Mouse (Mus musculus): ENCODE measurements around the gene Gm48552. TPM values are rescaled to one million over a fixed set of nuclear protein-coding genes. Genes with fewer than 3 reads are reported as not detected.

The Gm48552 gene
- polyA plus RNA-seq, 1 experiment from 2014 or later: 0.61 TPM

GRCm38 (mm10) chr10:81349146-81349545 lies 39.7 kb upstream of the Gm48552 start:
- peak overlapping the region; percentile 73 for H3K4me2 ChIP-seq (replicated peaks; ENCODE audit: low read depth, low read length)
- 7% methylated on average over 12 of the region's 12 CpGs for WGBS
- peak overlapping the region; percentile 74 for H3K4me3 ChIP-seq (ENCODE audit: low read length)
- no peaks in the 10 kb centered on the region for H3K9me3 ChIP-seq (ENCODE audit: control insufficient read depth, low read length)
- H3K27ac ChIP-seq (ENCODE audit: low read depth, low read length): no peak overlapping the region; the same call in 1 of the 2 replicates
- H3K9ac ChIP-seq (ENCODE audit: low read depth, low read length): peak overlapping the region; percentile 88; the same call in 1 of the 2 replicates
- peaks cover 16% of the 10 kb centered on the region for H3K4me1 ChIP-seq (ENCODE audit: control insufficient read depth, insufficient read depth, low read length)
- no peaks in the 10 kb centered on the region for H3K27me3 ChIP-seq (ENCODE audit: control insufficient read depth, insufficient read depth, low read length)
- ATAC-seq (ENCODE audit: low FRiP score, low TSS enrichment): no peak
- peaks cover 13% of the 10 kb centered on the region; the same call in 1 of the 2 replicates for H3K36me3 ChIP-seq (ENCODE audit: control insufficient read depth, insufficient read depth, low read length)

- Histone ChIP-seq H3K4me1 (ENCODE audit: control insufficient read depth, insufficient read depth, low read length) (peaks cover 16% of the 10 kb centered on the region), H3K9ac (ENCODE audit: low read depth, low read length) (peak overlapping the region; percentile 88), H3K36me3 (ENCODE audit: control insufficient read depth, insufficient read depth, low read length) (peaks cover 13% of the 10 kb centered on the region; the same call in 1 of the 2 replicates), H3K27me3 (ENCODE audit: control insufficient read depth, insufficient read depth, low read length) (no peaks in the 10 kb centered on the region), H3K27ac (ENCODE audit: low read depth, low read length) (peak overlapping the region; percentile 69; the same call in 1 of the 2 replicates), H3K4me3 (ENCODE audit: low read length) (peak overlapping the region; percentile 74), H3K4me2 (replicated peaks; ENCODE audit: low read depth, low read length) (peak overlapping the region; percentile 73), H3K9me3 (ENCODE audit: control insufficient read depth, low read length) (no peaks in the 10 kb centered on the region)
- WGBS: 2% methylated on average over 15 of the region's 29 CpGs
- ATAC-seq (ENCODE audit: low FRiP score, low TSS enrichment): peak; percentile 5
Measured at GRCm38 (mm10) chr10:81349961-81350350, 38.8 kb upstream of the Gm48552 start.

- H3K9ac ChIP-seq (ENCODE audit: low read depth, low read length): peak within 1 kb of the TSS; percentile 88
- no peaks in the 10 kb centered on the region for H3K9me3 ChIP-seq (ENCODE audit: control insufficient read depth, low read length)
- peak within 1 kb of the TSS; percentile 74 for H3K4me3 ChIP-seq (ENCODE audit: low read length)
- peaks cover 16% of the 10 kb centered on the region for H3K4me1 ChIP-seq (ENCODE audit: control insufficient read depth, insufficient read depth, low read length)
- WGBS: under 1% methylated on average over 46 of the region's 54 CpGs
- peak; percentile 94 for ATAC-seq (ENCODE audit: low FRiP score, low TSS enrichment)
- H3K27ac ChIP-seq (ENCODE audit: low read depth, low read length): peak within 1 kb of the TSS; percentile 69; the same call in 1 of the 2 replicates
- peak within 1 kb of the TSS; percentile 73 for H3K4me2 ChIP-seq (replicated peaks; ENCODE audit: low read depth, low read length)
- no peaks in the 10 kb centered on the region for H3K27me3 ChIP-seq (ENCODE audit: control insufficient read depth, insufficient read depth, low read length)
- peaks cover 13% of the 10 kb centered on the region; the same call in 1 of the 2 replicates for H3K36me3 ChIP-seq (ENCODE audit: control insufficient read depth, insufficient read depth, low read length)
Measured at GRCm38 (mm10) chr10:81350351-81351063, 38.3 kb upstream of the Gm48552 start, which contains the start of gene Hmg20b. Gene Hmg20b, minus strand, starts transcription at chr10:81350480.

GRCm38 (mm10) chr10:81351678-81352291 lies 37.0 kb upstream of the Gm48552 start:
- Histone ChIP-seq H3K4me3 (ENCODE audit: low read length) (no peak overlapping the region), H3K27ac (ENCODE audit: low read depth, low read length) (no peak overlapping the region), H3K27me3 (ENCODE audit: control insufficient read depth, insufficient read depth, low read length) (no peaks in the 10 kb centered on the region), H3K4me1 (ENCODE audit: control insufficient read depth, insufficient read depth, low read length) (peaks cover 12% of the 10 kb centered on the region), H3K4me2 (replicated peaks; ENCODE audit: low read depth, low read length) (no peak overlapping the region), H3K36me3 (ENCODE audit: control insufficient read depth, insufficient read depth, low read length) (peaks cover 13% of the 10 kb centered on the region; the same call in 1 of the 2 replicates), H3K9me3 (ENCODE audit: control insufficient read depth, low read length) (no peaks in the 10 kb centered on the region), H3K9ac (ENCODE audit: low read depth, low read length) (no peak overlapping the region)
- WGBS: 23% methylated on average over 9 of the region's 9 CpGs
- ATAC-seq (ENCODE audit: low FRiP score, low TSS enrichment): no peak

GRCm38 (mm10) chr10:81354738-81355477 lies 33.9 kb upstream of the Gm48552 start:
- H3K4me1 ChIP-seq (ENCODE audit: control insufficient read depth, insufficient read depth, low read length): peaks cover 12% of the 10 kb centered on the region; the same call in 1 of the 2 replicates
- H3K27me3 ChIP-seq (ENCODE audit: control insufficient read depth, insufficient read depth, low read length): no peaks in the 10 kb centered on the region
- no peak overlapping the region for H3K9ac ChIP-seq (ENCODE audit: low read depth, low read length)
- no peaks in the 10 kb centered on the region for H3K36me3 ChIP-seq (ENCODE audit: control insufficient read depth, insufficient read depth, low read length)
- H3K9me3 ChIP-seq (ENCODE audit: control insufficient read depth, low read length): no peaks in the 10 kb centered on the region
- ATAC-seq (ENCODE audit: low FRiP score, low TSS enrichment): no peak
- no peak overlapping the region for H3K4me3 ChIP-seq (ENCODE audit: low read length)
- no peak overlapping the region for H3K27ac ChIP-seq (ENCODE audit: low read depth, low read length)
- H3K4me2 ChIP-seq (replicated peaks; ENCODE audit: low read depth, low read length): no peak overlapping the region
- 67% methylated on average over 9 of the region's 9 CpGs for WGBS

- H3K27me3 ChIP-seq (ENCODE audit: control insufficient read depth, insufficient read depth, low read length): no peaks in the 10 kb centered on the region
- no peaks in the 10 kb centered on the region for H3K36me3 ChIP-seq (ENCODE audit: control insufficient read depth, insufficient read depth, low read length)
- H3K9me3 ChIP-seq (ENCODE audit: control insufficient read depth, low read length): no peaks in the 10 kb centered on the region
- ATAC-seq (ENCODE audit: low FRiP score, low TSS enrichment): no peak
- no peak overlapping the region for H3K4me3 ChIP-seq (ENCODE audit: low read length)
- H3K4me1 ChIP-seq (ENCODE audit: control insufficient read depth, insufficient read depth, low read length): peaks cover 12% of the 10 kb centered on the region; the same call in 1 of the 2 replicates
- H3K4me2 ChIP-seq (replicated peaks; ENCODE audit: low read depth, low read length): no peak overlapping the region
- WGBS: 86% methylated on average over 4 of the region's 4 CpGs
- no peak overlapping the region for H3K9ac ChIP-seq (ENCODE audit: low read depth, low read length)
- H3K27ac ChIP-seq (ENCODE audit: low read depth, low read length): no peak overlapping the region
Measured at GRCm38 (mm10) chr10:81355533-81355932, 33.3 kb upstream of the Gm48552 start.

GRCm38 (mm10) chr10:81356352-81356990 lies 32.3 kb upstream of the Gm48552 start:
- Histone ChIP-seq H3K9me3 (ENCODE audit: control insufficient read depth, low read length) (no peaks in the 10 kb centered on the region), H3K36me3 (ENCODE audit: control insufficient read depth, insufficient read depth, low read length) (no peaks in the 10 kb centered on the region), H3K9ac (ENCODE audit: low read depth, low read length) (no peak overlapping the region), H3K4me1 (ENCODE audit: control insufficient read depth, insufficient read depth, low read length) (peaks cover 16% of the 10 kb centered on the region; the same call in 1 of the 2 replicates), H3K4me3 (ENCODE audit: low read length) (no peak overlapping the region), H3K27me3 (ENCODE audit: control insufficient read depth, insufficient read depth, low read length) (no peaks in the 10 kb centered on the region), H3K27ac (ENCODE audit: low read depth, low read length) (no peak overlapping the region), H3K4me2 (replicated peaks; ENCODE audit: low read depth, low read length) (peak overlapping the region; percentile 99)
- WGBS: 50% methylated on average over 12 of the region's 12 CpGs
- no peak for ATAC-seq (ENCODE audit: low FRiP score, low TSS enrichment)

- WGBS: 2% methylated on average over 66 of the region's 79 CpGs
- Histone ChIP-seq H3K36me3 (ENCODE audit: control insufficient read depth, insufficient read depth, low read length) (peaks cover 2% of the 10 kb centered on the region; the same call in 1 of the 2 replicates), H3K4me3 (ENCODE audit: low read length) (peak within 1 kb of the TSS; percentile 82), H3K4me1 (ENCODE audit: control insufficient read depth, insufficient read depth, low read length) (peaks cover 16% of the 10 kb centered on the region; the same call in 1 of the 2 replicates), H3K27me3 (ENCODE audit: control insufficient read depth, insufficient read depth, low read length) (no peaks in the 10 kb centered on the region), H3K27ac (ENCODE audit: low read depth, low read length) (no peak within 1 kb of the TSS), H3K9me3 (ENCODE audit: control insufficient read depth, low read length) (no peaks in the 10 kb centered on the region), H3K9ac (ENCODE audit: low read depth, low read length) (peak within 1 kb of the TSS; percentile 76), H3K4me2 (replicated peaks; ENCODE audit: low read depth, low read length) (peak within 1 kb of the TSS; percentile 99)
- ATAC-seq (ENCODE audit: low FRiP score, low TSS enrichment): peak; percentile 90
Measured at GRCm38 (mm10) chr10:81356991-81357844, 31.6 kb upstream of the Gm48552 start, which contains the start of gene Mfsd12. Gene Mfsd12, plus strand, starts transcription at chr10:81357491.
